Mouse (Mus musculus): Measurements from ENCODE around the gene Hist1h3f. TPM values are rescaled to one million over a fixed set of nuclear protein-coding genes. Genes with fewer than 3 reads are reported as not detected.

The Hist1h3f gene
- 0.81 and 0.90 TPM in 2 replicates for polyA plus RNA-seq (2015; fragmentation: Nextera tagmentation; extraction: Ambion mirVana)

DNA sequence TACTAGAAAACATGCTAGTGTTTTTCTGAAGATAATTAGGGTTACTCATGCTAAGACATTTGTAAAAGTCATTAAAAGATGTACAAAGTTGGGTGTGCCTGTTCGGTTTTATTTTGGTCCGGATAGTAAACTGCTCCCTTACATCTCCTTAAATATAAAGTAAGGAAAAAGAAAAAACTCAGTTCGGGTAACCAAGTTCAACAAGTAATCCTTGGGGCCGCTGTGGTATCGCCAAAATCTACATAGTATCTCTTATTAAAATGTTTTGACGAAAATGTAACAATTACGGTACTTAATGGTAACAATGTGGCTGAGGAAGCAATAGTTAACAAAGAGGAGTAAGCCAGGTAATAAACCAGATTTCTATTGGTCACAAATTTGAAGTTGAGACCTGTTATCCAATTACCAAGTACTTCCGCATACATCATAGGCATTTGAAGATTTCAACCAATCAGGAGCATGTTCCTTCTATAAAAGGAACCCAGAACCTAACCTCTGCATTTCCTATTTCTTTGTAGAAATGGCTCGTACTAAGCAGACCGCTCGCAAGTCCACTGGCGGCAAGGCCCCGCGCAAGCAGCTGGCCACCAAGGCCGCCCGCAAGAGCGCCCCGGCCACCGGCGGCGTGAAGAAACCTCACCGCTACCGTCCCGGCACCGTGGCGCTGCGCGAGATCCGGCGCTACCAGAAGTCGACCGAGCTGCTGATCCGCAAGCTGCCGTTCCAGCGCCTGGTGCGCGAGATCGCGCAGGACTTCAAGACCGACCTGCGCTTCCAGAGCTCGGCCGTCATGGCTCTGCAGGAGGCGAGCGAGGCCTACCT lies at the start of gene Hist1h3f:
TSS of gene Hist1h3f (plus strand) at position 88 of the 822 bp plus-strand sequence.
- peak within 1 kb of the TSS; percentile 81 for H3K4me2 ChIP-seq (ENCODE audit: low read depth, low read length)
- ATAC-seq (ENCODE audit: insufficient read depth, low FRiP score), result peak; percentile 92
- 0 out of 2 replicates have a peak, but pooled peaks cover 2% of the 10 kb centered on the region for H3K4me1 ChIP-seq (ENCODE audit: control insufficient read depth, insufficient read depth, low read length)
- H3K27ac ChIP-seq (ENCODE audit: low read length), result peak within 1 kb of the TSS; percentile 94
- H3K36me3 ChIP-seq (ENCODE audit: control insufficient read depth, insufficient read depth, low read length), result no peaks in the 10 kb centered on the region
- H3K27me3 ChIP-seq (ENCODE audit: control insufficient read depth, insufficient read depth, low read length), result no peaks in the 10 kb centered on the region
- peak within 1 kb of the TSS; percentile 55 for H3K4me3 ChIP-seq (replicated peaks; ENCODE audit: low read length)
- peak within 1 kb of the TSS; percentile 72 for H3K9ac ChIP-seq (ENCODE audit: low read length)
- WGBS, result under 1% methylated on average over 21 of the region's 45 CpGs
- H3K9me3 ChIP-seq (replicated peaks; ENCODE audit: control insufficient read depth, low read length), result no peaks in the 10 kb centered on the region

- H3K27me3 ChIP-seq (ENCODE audit: control insufficient read depth, insufficient read depth, low read length), result no peaks in the 10 kb centered on the region
Observed at GRCm38 (mm10) chr13:23495526-23495925, 48.3 kb upstream of the Hist1h3f start.

GRCm38 (mm10) chr13:23497656-23498321 lies 46.1 kb upstream of the Hist1h3f start:
- Histone ChIP-seq H3K9me3 (replicated peaks; ENCODE audit: control insufficient read depth, low read length) (no peaks in the 10 kb centered on the region), H3K27ac (ENCODE audit: low read length) (no peak overlapping the region), H3K4me2 (ENCODE audit: low read depth, low read length) (peak overlapping the region; percentile 50), H3K4me3 (replicated peaks; ENCODE audit: low read length) (peak overlapping the region; percentile 23), H3K36me3 (ENCODE audit: control insufficient read depth, insufficient read depth, low read length) (no peaks in the 10 kb centered on the region), H3K9ac (ENCODE audit: low read length) (no peak overlapping the region), H3K4me1 (ENCODE audit: control insufficient read depth, insufficient read depth, low read length) (no peaks in the 10 kb centered on the region; the same call in 1 of the 2 replicates), H3K27me3 (ENCODE audit: control insufficient read depth, insufficient read depth, low read length) (no peaks in the 10 kb centered on the region)
- 0 out of 2 replicates have a peak, but pooled peaks have one; percentile 35 for ATAC-seq (ENCODE audit: insufficient read depth, low FRiP score)
- WGBS, result 13% methylated on average over 19 of the region's 19 CpGs

More at GRCm38 (mm10) chr13:23495526-23495925, 48.3 kb upstream of the Hist1h3f start:
- Histone ChIP-seq H3K27ac (ENCODE audit: low read length) (no peak overlapping the region), H3K9me3 (replicated peaks; ENCODE audit: control insufficient read depth, low read length) (no peaks in the 10 kb centered on the region), H3K4me2 (ENCODE audit: low read depth, low read length) (no peak overlapping the region), H3K9ac (ENCODE audit: low read length) (no peak overlapping the region), H3K4me1 (ENCODE audit: control insufficient read depth, insufficient read depth, low read length) (no peaks in the 10 kb centered on the region; the same call in 1 of the 2 replicates), H3K36me3 (ENCODE audit: control insufficient read depth, insufficient read depth, low read length) (no peaks in the 10 kb centered on the region), H3K4me3 (replicated peaks; ENCODE audit: low read length) (no peak overlapping the region)
- 71% methylated on average over 6 of the region's 6 CpGs for WGBS
- no peak for ATAC-seq (ENCODE audit: insufficient read depth, low FRiP score)

- peak overlapping the region; percentile 50 for H3K4me2 ChIP-seq (ENCODE audit: low read depth, low read length)
- no peaks in the 10 kb centered on the region for H3K27me3 ChIP-seq (ENCODE audit: control insufficient read depth, insufficient read depth, low read length)
- H3K9ac ChIP-seq (ENCODE audit: low read length), result no peak overlapping the region
- H3K4me3 ChIP-seq (replicated peaks; ENCODE audit: low read length), result peak overlapping the region; percentile 23
- H3K9me3 ChIP-seq (replicated peaks; ENCODE audit: control insufficient read depth, low read length), result no peaks in the 10 kb centered on the region
- 7% methylated on average over 10 of the region's 10 CpGs for WGBS
- ATAC-seq (ENCODE audit: insufficient read depth, low FRiP score), result no peak
- no peaks in the 10 kb centered on the region for H3K36me3 ChIP-seq (ENCODE audit: control insufficient read depth, insufficient read depth, low read length)
- H3K4me1 ChIP-seq (ENCODE audit: control insufficient read depth, insufficient read depth, low read length), result no peaks in the 10 kb centered on the region; the same call in 1 of the 2 replicates
- no peak overlapping the region for H3K27ac ChIP-seq (ENCODE audit: low read length)
Observed at GRCm38 (mm10) chr13:23498653-23499052, 45.2 kb upstream of the Hist1h3f start.

DNA sequence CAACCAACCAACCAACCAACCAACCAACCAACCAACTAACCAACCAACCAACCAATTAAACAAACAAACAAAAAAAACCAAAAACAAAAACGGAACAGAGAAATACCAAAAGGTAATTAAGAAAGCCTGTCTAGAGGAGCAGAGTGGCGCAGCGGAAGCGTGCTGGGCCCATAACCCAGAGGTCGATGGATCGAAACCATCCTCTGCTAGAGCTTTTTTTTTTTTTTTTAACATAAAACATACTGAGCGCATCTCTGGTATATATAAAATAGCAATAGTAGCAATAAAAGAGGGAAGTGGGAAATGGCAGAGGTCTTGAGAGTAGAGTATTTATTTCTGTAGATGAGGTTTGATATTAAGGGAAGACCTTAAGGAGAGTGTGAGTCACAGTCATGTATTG lies 43.9 kb upstream of the Hist1h3f start:
- Histone ChIP-seq H3K27ac (ENCODE audit: low read length) (no peak overlapping the region), H3K27me3 (ENCODE audit: control insufficient read depth, insufficient read depth, low read length) (no peaks in the 10 kb centered on the region), H3K36me3 (ENCODE audit: control insufficient read depth, insufficient read depth, low read length) (no peaks in the 10 kb centered on the region), H3K4me2 (ENCODE audit: low read depth, low read length) (no peak overlapping the region), H3K4me3 (replicated peaks; ENCODE audit: low read length) (no peak overlapping the region), H3K9ac (ENCODE audit: low read length) (no peak overlapping the region), H3K9me3 (replicated peaks; ENCODE audit: control insufficient read depth, low read length) (no peaks in the 10 kb centered on the region), H3K4me1 (ENCODE audit: control insufficient read depth, insufficient read depth, low read length) (no peaks in the 10 kb centered on the region; the same call in 1 of the 2 replicates)
- 19% methylated on average over 7 of the region's 7 CpGs for WGBS
- ATAC-seq (ENCODE audit: insufficient read depth, low FRiP score), result 0 out of 2 replicates have a peak, but pooled peaks have one; percentile 62

DNA sequence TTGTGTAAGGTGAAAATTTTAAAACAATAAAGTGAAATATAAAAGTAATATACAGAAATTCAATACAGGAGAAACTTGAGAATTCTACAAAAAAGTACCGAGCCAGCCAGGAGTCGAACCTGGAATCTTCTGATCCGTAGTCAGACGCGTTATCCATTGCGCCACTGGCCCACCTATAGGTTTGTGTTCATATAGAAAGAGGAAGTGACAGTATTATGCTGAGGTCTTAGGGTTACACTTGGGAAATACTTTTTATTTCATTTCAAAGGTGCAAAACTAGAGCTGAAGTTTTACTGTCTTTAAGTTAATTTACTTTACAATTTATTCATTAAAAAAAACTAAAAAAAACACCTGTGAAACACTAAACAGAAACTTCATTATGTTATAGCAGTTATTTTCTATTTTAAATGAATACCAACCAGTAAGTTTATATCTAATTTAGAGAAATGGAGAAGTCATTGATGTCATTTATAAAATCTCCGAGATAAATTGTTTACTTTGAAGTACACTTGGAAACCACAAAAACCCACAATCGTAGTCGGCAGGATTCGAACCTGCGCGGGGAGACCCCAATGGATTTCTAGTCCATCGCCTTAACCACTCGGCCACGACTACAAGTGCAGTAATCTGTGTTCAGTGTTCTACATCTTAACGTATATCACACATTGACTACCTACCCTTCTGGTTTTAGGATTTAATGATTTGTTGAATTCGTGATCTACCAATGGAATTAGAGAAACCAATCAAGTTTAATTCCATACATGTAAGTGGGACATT lies 43.2 kb upstream of the Hist1h3f start:
- peak overlapping the region; percentile 13; the same call in 1 of the 2 replicates for H3K4me3 ChIP-seq (replicated peaks; ENCODE audit: low read length)
- no peaks in the 10 kb centered on the region; the same call in 1 of the 2 replicates for H3K4me1 ChIP-seq (ENCODE audit: control insufficient read depth, insufficient read depth, low read length)
- no peaks in the 10 kb centered on the region for H3K36me3 ChIP-seq (ENCODE audit: control insufficient read depth, insufficient read depth, low read length)
- peak; percentile 73 for ATAC-seq (ENCODE audit: insufficient read depth, low FRiP score)
- no peaks in the 10 kb centered on the region for H3K27me3 ChIP-seq (ENCODE audit: control insufficient read depth, insufficient read depth, low read length)
- H3K4me2 ChIP-seq (ENCODE audit: low read depth, low read length), result peak overlapping the region; percentile 24; the same call in 1 of the 2 replicates
- no peak overlapping the region for H3K9ac ChIP-seq (ENCODE audit: low read length)
- no peak overlapping the region for H3K27ac ChIP-seq (ENCODE audit: low read length)
- 6% methylated on average over 17 of the region's 17 CpGs for WGBS
- H3K9me3 ChIP-seq (replicated peaks; ENCODE audit: control insufficient read depth, low read length), result no peaks in the 10 kb centered on the region

DNA sequence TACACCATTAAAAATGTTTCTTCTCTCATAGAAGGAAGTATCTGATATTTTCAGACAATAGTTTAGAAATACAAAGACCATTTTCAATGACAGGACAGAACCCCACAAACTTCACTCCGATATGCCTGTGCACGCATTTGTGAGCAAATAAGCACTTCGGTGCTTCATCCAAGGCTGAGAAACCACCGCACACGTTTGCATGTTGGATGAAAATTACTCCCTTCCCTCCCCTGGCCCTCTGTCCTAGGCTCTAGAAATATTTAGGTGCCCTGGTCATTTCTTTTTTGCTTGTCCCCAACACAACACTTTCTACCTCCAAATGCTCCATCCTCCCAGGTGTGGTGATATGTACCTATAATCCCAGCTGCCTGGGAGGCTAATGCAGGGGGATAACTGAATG lies 42.3 kb upstream of the Hist1h3f start:
- Histone ChIP-seq H3K4me2 (ENCODE audit: low read depth, low read length) (peak overlapping the region; percentile 9; the same call in 1 of the 2 replicates), H3K9ac (ENCODE audit: low read length) (no peak overlapping the region), H3K4me3 (replicated peaks; ENCODE audit: low read length) (no peak overlapping the region), H3K4me1 (ENCODE audit: control insufficient read depth, insufficient read depth, low read length) (no peaks in the 10 kb centered on the region; the same call in 1 of the 2 replicates), H3K27me3 (ENCODE audit: control insufficient read depth, insufficient read depth, low read length) (no peaks in the 10 kb centered on the region), H3K36me3 (ENCODE audit: control insufficient read depth, insufficient read depth, low read length) (no peaks in the 10 kb centered on the region), H3K27ac (ENCODE audit: low read length) (no peak overlapping the region), H3K9me3 (replicated peaks; ENCODE audit: control insufficient read depth, low read length) (no peaks in the 10 kb centered on the region)
- ATAC-seq (ENCODE audit: insufficient read depth, low FRiP score), result no peak
- 36% methylated on average over 5 of the region's 5 CpGs for WGBS

DNA sequence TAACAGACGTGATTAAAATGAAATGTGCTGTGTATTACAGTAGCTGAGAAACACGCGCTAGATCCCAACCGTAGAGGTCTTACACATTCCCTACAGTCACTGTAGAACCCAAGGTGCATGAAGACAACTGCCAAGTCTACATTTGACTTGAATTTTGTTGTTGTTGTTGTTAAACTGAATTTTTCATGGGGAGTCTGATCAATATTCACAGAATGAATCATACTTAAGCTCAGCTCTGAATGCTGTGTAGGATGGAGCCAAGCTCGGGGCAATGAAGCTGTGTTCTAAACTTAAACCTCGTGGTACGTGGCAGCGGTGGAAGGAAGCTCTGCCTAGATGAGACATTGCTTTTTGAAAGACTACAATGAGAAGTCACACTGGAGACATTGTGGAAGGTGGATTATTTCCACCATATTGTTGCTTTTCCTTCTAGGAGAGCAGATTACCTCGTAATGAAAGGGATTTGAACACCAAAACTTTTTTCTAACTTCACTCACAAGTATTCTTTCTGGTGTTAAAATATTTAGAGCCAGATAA lies 41.8 kb upstream of the Hist1h3f start:
- Histone ChIP-seq H3K4me3 (replicated peaks; ENCODE audit: low read length) (no peak overlapping the region), H3K27ac (ENCODE audit: low read length) (no peak overlapping the region), H3K4me1 (ENCODE audit: control insufficient read depth, insufficient read depth, low read length) (no peaks in the 10 kb centered on the region; the same call in 1 of the 2 replicates), H3K27me3 (ENCODE audit: control insufficient read depth, insufficient read depth, low read length) (no peaks in the 10 kb centered on the region), H3K36me3 (ENCODE audit: control insufficient read depth, insufficient read depth, low read length) (no peaks in the 10 kb centered on the region), H3K4me2 (ENCODE audit: low read depth, low read length) (peak overlapping the region; percentile 9), H3K9me3 (replicated peaks; ENCODE audit: control insufficient read depth, low read length) (no peaks in the 10 kb centered on the region), H3K9ac (ENCODE audit: low read length) (no peak overlapping the region)
- WGBS, result 37% methylated on average over 9 of the region's 9 CpGs
- no peak for ATAC-seq (ENCODE audit: insufficient read depth, low FRiP score)
